Mouse (Mus musculus) thymus, postnatal 4 days (tissue): ENCODE data around the gene 1190007I07Rik.
"Not testable (repeated sequence)": the region's sequence is repeated elsewhere in the genome, so short reads cannot be mapped to it uniquely, and the experiment has no call there.

Source experiments
- DNase-seq: peaks from one replicate; pipeline ENCODE4 v3.0.0; 2021

1190007I07Rik gene

GRCm38 (mm10) chr10:82629111-82629585, 6.1 kb upstream of the 1190007I07Rik start:
- peak; percentile 47 for DNase-seq

- DNase-seq, result not testable (repeated sequence)
Observed at GRCm38 (mm10) chr10:82623553-82623932, 515 bp upstream of the 1190007I07Rik start.

DNA sequence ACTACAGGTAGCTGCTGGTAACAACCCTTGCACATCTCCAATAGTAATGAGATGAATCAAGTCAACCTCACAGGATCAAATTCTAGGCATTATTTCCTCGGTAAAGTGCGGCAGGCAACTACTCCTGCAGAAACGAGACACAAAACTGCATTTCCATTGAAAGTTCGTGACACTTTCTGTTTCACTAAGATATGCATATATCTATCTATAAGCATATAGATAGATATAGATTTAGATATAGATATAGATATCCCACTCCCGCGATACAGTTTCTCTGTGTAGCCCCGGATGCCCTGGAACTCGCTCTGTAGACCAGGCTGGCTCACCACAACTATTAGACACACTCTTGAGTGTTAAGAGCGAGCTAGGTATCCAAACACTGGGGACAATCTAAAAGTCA, 793 bp downstream of the 1190007I07Rik start:
- no peak for DNase-seq

DNA sequence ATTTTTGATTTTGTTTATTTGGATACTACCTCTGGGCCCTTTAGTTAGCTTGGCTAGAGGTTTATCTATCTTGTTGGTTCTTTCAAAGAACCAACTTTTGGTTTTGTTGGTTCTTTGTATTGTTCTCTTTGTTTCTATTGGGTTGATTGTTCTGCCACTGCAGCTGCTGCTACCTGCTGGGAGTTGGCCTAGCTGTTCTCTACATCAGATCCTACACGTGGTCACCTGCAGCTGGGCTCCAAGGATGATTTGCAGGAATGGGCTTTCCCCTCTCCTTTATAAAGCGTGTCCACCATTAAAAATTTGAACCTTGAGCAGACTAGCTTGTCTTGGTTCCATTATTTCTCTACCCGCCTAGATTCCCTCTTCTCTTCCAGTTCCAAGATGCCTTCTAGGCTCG, 28.6 kb downstream of the 1190007I07Rik start:
- DNase-seq, result not testable (repeated sequence)

DNA sequence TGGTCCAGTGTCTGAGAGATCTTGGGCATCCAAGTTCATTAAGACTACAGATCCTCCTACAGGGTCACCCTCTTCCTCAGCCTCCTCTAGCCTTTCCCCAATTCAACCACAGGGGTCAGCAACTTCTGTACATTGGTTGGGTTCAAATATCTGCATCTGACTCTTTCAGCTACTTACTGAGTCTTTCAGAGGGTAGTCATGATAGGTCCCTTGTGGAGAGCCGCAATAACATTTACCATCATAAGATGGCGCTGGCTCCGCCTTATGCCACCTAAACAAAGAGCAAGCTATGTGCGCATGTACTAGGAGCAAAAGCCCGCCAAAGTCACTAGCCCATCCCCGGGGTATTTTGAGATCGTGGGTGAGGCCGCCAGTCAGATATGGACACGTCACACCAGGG, 33.4 kb downstream of the 1190007I07Rik start:
- DNase-seq, result not testable (repeated sequence)

DNA sequence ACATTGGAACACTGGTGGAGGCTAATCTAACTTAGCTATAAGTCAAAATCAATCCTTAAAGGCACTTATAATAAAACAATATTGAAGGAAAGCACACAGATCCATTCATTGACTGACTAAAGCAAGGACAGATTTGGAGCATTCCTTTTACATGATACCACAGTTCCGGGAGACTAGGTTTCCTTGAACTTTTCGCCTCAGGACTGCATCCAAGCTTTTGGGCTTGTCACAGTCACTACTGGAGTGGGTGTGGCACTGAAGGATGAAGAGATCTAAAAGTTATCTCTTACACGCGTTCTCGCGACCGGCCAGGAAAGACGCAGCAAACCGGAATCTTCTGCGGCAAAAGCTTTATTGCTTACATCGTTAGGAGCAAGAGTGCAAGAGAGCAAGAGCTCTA, 51.9 kb downstream of the 1190007I07Rik start:
- not testable (repeated sequence) for DNase-seq
